Mouse (Mus musculus) ES-Bruce4 (cell line): ENCODE results near the gene Gpr179. TPM values are rescaled to one million over a fixed set of nuclear protein-coding genes. Genes with fewer than 3 reads are reported as not detected.

ENCODE experiments used
- H3K27ac ChIP-seq: 2 replicates; pipeline ENCODE4 v1.5.1; 2012; ENCODE audit warnings: low read length, inconsistent platforms; ENCODE audit not compliant: insufficient read depth
- H3K27me3 ChIP-seq: 2 replicates; pipeline ENCODE4 v1.6.1; 2012; ENCODE audit warnings: mild to moderate bottlenecking, low read length, inconsistent platforms; ENCODE audit not compliant: control insufficient read depth, poor library complexity, insufficient read depth, severe bottlenecking
- H3K36me3 ChIP-seq: 2 replicates; pipeline ENCODE4 v1.6.1; 2012; ENCODE audit warnings: inconsistent platforms, mild to moderate bottlenecking, low read length, moderate library complexity; ENCODE audit not compliant: control insufficient read depth, poor library complexity, insufficient read depth, severe bottlenecking
- H3K4me1 ChIP-seq: one replicate; pipeline ENCODE4 v1.8.1; 2011; ENCODE audit warnings: low read length; ENCODE audit not compliant: control insufficient read depth, insufficient read depth
- H3K4me3 ChIP-seq: 2 replicates; pipeline ENCODE4 v1.5.1; 2011; ENCODE audit warnings: low read depth, mild to moderate bottlenecking, low read length
- H3K9ac ChIP-seq: 2 replicates; pipeline ENCODE4 v1.6.1; 2012; ENCODE audit warnings: low read depth, mild to moderate bottlenecking, inconsistent platforms; ENCODE audit not compliant: poor library complexity, severe bottlenecking
- H3K9me3 ChIP-seq: replicated peaks from 2 replicates; pipeline ENCODE4 v1.6.1; 2012; ENCODE audit warnings: mild to moderate bottlenecking, low read length, inconsistent platforms; ENCODE audit not compliant: control insufficient read depth, poor library complexity, insufficient read depth, severe bottlenecking
- CTCF ChIP-seq: IDR thresholded peaks from one replicate; pipeline ENCODE4 v1.8.1; 2011; ENCODE audit warnings: low read depth, low read length
- EP300 ChIP-seq: IDR thresholded peaks from 2 replicates; pipeline ENCODE4 v1.6.1; 2011; ENCODE audit warnings: low read depth, low read length; ENCODE audit not compliant: insufficient read depth
- POLR2A ChIP-seq: IDR thresholded peaks from one replicate; pipeline ENCODE4 v1.8.1; 2011; ENCODE audit warnings: low read length; ENCODE audit not compliant: insufficient read depth
- polyA plus RNA-seq: library from polyadenylated mRNA; stranded (reverse); fragments of >200 nt; gene quantifications from 2 replicates; pipeline ENCODE4 v1.2.4, GENCODE M21; 2011; ENCODE audit warnings: low read depth; ENCODE audit not compliant: missing spikeins, insufficient read depth, insufficient read length

Gene Gpr179
- polyA plus RNA-seq, 1 experiment = 0.24 TPM

GRCm38 (mm10) chr11:97389127-97389526, 37.2 kb upstream of the Gpr179 start:
- Histone ChIP-seq H3K9me3 (no peaks in the 10 kb centered on the region), H3K4me1 (peaks cover 4% of the 10 kb centered on the region), H3K9ac (no peak overlapping the region), H3K27ac (no peak overlapping the region), H3K4me3 (no peak overlapping the region), H3K36me3 (peaks cover 17% of the 10 kb centered on the region), H3K27me3 (no peaks in the 10 kb centered on the region)
- TF ChIP-seq EP300 (no peak), CTCF (no peak), POLR2A (no peak)

GRCm38 (mm10) chr11:97387811-97388210, 35.9 kb upstream of the Gpr179 start:
- no peaks in the 10 kb centered on the region for H3K9me3 ChIP-seq
- H3K36me3 ChIP-seq = peaks cover 24% of the 10 kb centered on the region
- H3K9ac ChIP-seq = no peak overlapping the region
- no peak overlapping the region for H3K4me3 ChIP-seq
- H3K27me3 ChIP-seq = no peaks in the 10 kb centered on the region
- no peaks in the 10 kb centered on the region for H3K4me1 ChIP-seq
- H3K27ac ChIP-seq = no peak overlapping the region
- TF ChIP-seq POLR2A (no peak), EP300 (no peak), CTCF (no peak)

- no peak for TF ChIP-seq POLR2A
- TF ChIP-seq EP300 = no peak
- no peak for TF ChIP-seq CTCF
- no peaks in the 10 kb centered on the region for H3K27me3 ChIP-seq
- no peak overlapping the region for H3K9ac ChIP-seq
- no peak overlapping the region for H3K27ac ChIP-seq
- no peaks in the 10 kb centered on the region for H3K4me1 ChIP-seq
- peaks cover 12% of the 10 kb centered on the region; the same call in 1 of the 2 replicates for H3K36me3 ChIP-seq
- H3K9me3 ChIP-seq = no peaks in the 10 kb centered on the region
- no peak overlapping the region for H3K4me3 ChIP-seq
Observed at GRCm38 (mm10) chr11:97383764-97384163, 31.9 kb upstream of the Gpr179 start.

- no peak for TF ChIP-seq EP300
- no peak for TF ChIP-seq CTCF
- TF ChIP-seq POLR2A = no peak
- Histone ChIP-seq H3K27me3 (no peaks in the 10 kb centered on the region), H3K4me3 (no peak overlapping the region), H3K9ac (no peak overlapping the region), H3K4me1 (no peaks in the 10 kb centered on the region), H3K27ac (no peak overlapping the region), H3K9me3 (no peaks in the 10 kb centered on the region), H3K36me3 (peaks cover 17% of the 10 kb centered on the region; the same call in 1 of the 2 replicates)
Observed at GRCm38 (mm10) chr11:97383017-97383416, 31.1 kb upstream of the Gpr179 start.

- Histone ChIP-seq H3K4me1 (no peaks in the 10 kb centered on the region), H3K9me3 (no peaks in the 10 kb centered on the region), H3K4me3 (no peak overlapping the region), H3K36me3 (peaks cover 15% of the 10 kb centered on the region; the same call in 1 of the 2 replicates), H3K27ac (no peak overlapping the region), H3K27me3 (no peaks in the 10 kb centered on the region), H3K9ac (no peak overlapping the region)
- TF ChIP-seq POLR2A (no peak), CTCF (no peak), EP300 (no peak)
Observed at GRCm38 (mm10) chr11:97380036-97380435, 28.2 kb upstream of the Gpr179 start.

GRCm38 (mm10) chr11:97373402-97373801, 21.5 kb upstream of the Gpr179 start:
- H3K27me3 ChIP-seq = no peaks in the 10 kb centered on the region
- TF ChIP-seq CTCF (no peak), EP300 (no peak), POLR2A (no peak)
- H3K36me3 ChIP-seq = peaks cover 10% of the 10 kb centered on the region; the same call in 1 of the 2 replicates
- no peaks in the 10 kb centered on the region for H3K9me3 ChIP-seq
- no peak overlapping the region for H3K4me3 ChIP-seq
- H3K27ac ChIP-seq = no peak overlapping the region
- H3K9ac ChIP-seq = no peak overlapping the region
- no peaks in the 10 kb centered on the region for H3K4me1 ChIP-seq
